Mouse (Mus musculus) testis, postnatal 14 days (tissue): ENCODE results near the gene Crlf2.

Experiments used
- DNase-seq: peaks from one replicate; pipeline ENCODE4 v3.0.0; 2021; ENCODE audit warnings: low spot score

Gene Crlf2

GRCm38 (mm10) chr5:109547112-109547511 lies 11.7 kb downstream of the Crlf2 start:
- no peak for DNase-seq

- no peak for DNase-seq
Observed at GRCm38 (mm10) chr5:109509679-109510078, 49.1 kb downstream of the Crlf2 start.

- no peak for DNase-seq
Observed at GRCm38 (mm10) chr5:109506729-109507128, 52.1 kb downstream of the Crlf2 start.
